Mouse (Mus musculus) forebrain, embryonic 13.5 days (tissue): ENCODE measurements around the gene Wdfy3. TPM values are rescaled to one million over a fixed set of nuclear protein-coding genes. Genes with fewer than 3 reads are reported as not detected.
A peak's percentile ranks its signal among the peaks of the same experiment; 100 is the strongest.

Source experiments
- ATAC-seq: fragments of 200-750 bp; cut with Nextera tagmentation; 2 replicates; pipeline ENCODE4 v1.8.0; 2017
- H3K27ac ChIP-seq: fragments of 300-500 bp; sonication (generic); 2 replicates; pipeline ENCODE4 v1.5.1; 2015; ENCODE audit warnings: inconsistent platforms, mild to moderate bottlenecking, moderate library complexity
- H3K27me3 ChIP-seq: fragments of 300-500 bp; sonication (generic); 2 replicates; pipeline ENCODE4 v1.6.1; 2015; ENCODE audit warnings: mild to moderate bottlenecking, inconsistent platforms
- H3K36me3 ChIP-seq: fragments of 300-500 bp; sonication (generic); 2 replicates; pipeline ENCODE4 v1.6.1; 2015; ENCODE audit warnings: mild to moderate bottlenecking, inconsistent platforms; ENCODE audit not compliant: poor library complexity, severe bottlenecking
- H3K4me1 ChIP-seq: fragments of 300-500 bp; sonication (generic); 2 replicates; pipeline ENCODE4 v1.6.1; 2015; ENCODE audit warnings: inconsistent platforms
- H3K4me2 ChIP-seq: fragments of 300-500 bp; sonication (generic); 2 replicates; pipeline ENCODE4 v1.6.1; 2015; ENCODE audit warnings: inconsistent platforms, mild to moderate bottlenecking, moderate library complexity
- H3K4me3 ChIP-seq: fragments of 300-500 bp; sonication (generic); 2 replicates; pipeline ENCODE4 v1.5.1; 2015; ENCODE audit warnings: mild to moderate bottlenecking, inconsistent platforms
- H3K9ac ChIP-seq: fragments of 300-500 bp; sonication (generic); 2 replicates; pipeline ENCODE4 v1.6.1; 2015; ENCODE audit warnings: mild to moderate bottlenecking, inconsistent platforms
- H3K9me3 ChIP-seq: fragments of 300-500 bp; sonication (generic); replicated peaks from 2 replicates; pipeline ENCODE4 v1.6.1; 2016; ENCODE audit warnings: inconsistent platforms
- WGBS: fragments of 180-500 bp; shearing (Covaris S2); methylation state at CpG from one replicate; pipeline ENCODE4 v1.1.7; 2015; 5-methylcytosine and 5-hydroxymethylcytosine counted together
- polyA plus RNA-seq: library from polyadenylated mRNA; unstranded; fragments of >200 nt; fragmentation: Nextera tagmentation; extraction: Ambion mirVana; gene quantifications from 2 replicates; pipeline ENCODE4 v1.2.1, GENCODE M21; 2015

Gene Wdfy3
- polyA plus RNA-seq, 1 experiment from 2014 or later = 22.9 TPM

DNA sequence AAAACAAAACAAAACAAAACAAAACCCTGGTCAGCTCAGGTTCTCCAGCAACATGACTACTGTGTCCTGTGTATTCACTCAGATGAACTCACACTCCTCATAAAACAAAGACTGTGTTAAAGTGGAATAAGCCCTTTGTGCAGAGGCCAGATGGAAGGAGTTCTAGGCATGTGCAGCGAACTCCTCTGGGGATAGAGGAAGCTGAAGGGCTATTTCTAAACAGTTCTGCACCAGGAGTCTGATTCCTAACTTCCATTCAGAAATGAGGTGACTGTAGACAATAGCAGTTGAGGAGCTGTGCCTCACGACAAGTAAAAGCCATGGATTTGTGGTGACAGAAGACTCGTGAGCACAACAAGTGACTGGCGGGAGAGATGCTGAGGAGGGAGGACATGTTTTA, 2.3 kb upstream of the Wdfy3 start:
- Histone ChIP-seq H3K4me3 (no peak overlapping the region), H3K27me3 (no peaks in the 10 kb centered on the region), H3K36me3 (no peaks in the 10 kb centered on the region), H3K9me3 (no peaks in the 10 kb centered on the region), H3K9ac (no peak overlapping the region), H3K4me1 (peaks cover 43% of the 10 kb centered on the region), H3K27ac (no peak overlapping the region), H3K4me2 (no peak overlapping the region)
- 18% methylated on average over 4 of the region's 4 CpGs for WGBS
- ATAC-seq = no peak

DNA sequence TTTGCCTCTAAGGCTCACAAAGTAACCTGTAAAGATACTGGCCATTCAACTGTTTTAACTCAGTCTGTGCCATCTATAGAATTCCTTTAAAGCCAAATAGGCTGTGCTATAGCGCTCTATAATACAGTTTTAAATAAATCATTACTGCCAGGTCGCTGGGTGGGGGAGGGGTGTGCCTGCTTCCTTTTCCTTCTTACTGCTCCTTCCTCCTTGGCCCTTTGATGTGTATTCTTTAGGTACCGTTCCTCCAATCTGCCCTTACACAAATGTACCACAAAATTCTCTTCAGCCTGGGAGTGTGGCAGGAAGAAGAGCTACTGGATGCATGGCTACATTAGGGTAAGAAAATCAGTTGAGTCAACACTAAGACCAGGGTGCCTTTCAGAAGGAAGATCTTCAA, 1.5 kb upstream of the Wdfy3 start:
- Histone ChIP-seq H3K4me2 (no peak overlapping the region), H3K4me1 (peaks cover 48% of the 10 kb centered on the region), H3K27me3 (no peaks in the 10 kb centered on the region), H3K36me3 (no peaks in the 10 kb centered on the region), H3K9ac (no peak overlapping the region), H3K4me3 (no peak overlapping the region), H3K27ac (no peak overlapping the region), H3K9me3 (no peaks in the 10 kb centered on the region)
- ATAC-seq = no peak
- WGBS = 48% methylated on average over 3 of the region's 3 CpGs

DNA sequence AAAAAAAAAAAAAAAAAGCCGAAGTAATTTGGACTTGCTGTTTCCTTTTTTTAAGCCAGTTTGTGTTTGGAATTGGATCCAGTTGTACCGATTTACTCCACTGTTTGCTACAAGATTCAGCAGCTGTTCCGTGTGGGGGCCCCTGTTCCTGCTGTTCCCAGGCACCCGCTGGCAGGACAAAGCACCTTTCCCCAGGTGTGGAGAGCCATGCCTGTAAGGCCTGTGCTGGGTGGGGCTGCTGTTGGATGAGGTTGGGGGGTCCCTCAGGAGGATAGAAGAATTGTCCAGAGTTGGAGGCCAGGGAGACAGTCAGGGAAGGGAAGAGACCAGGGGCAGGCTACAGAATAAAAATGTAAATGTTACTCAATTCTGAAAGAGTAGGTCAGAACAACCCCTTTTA, 1.1 kb upstream of the Wdfy3 start:
- H3K4me2 ChIP-seq = peak overlapping the region; percentile 74
- H3K9ac ChIP-seq = no peak overlapping the region
- no peaks in the 10 kb centered on the region for H3K27me3 ChIP-seq
- H3K27ac ChIP-seq = no peak overlapping the region
- no peak overlapping the region for H3K4me3 ChIP-seq
- WGBS = 46% methylated on average over 4 of the region's 4 CpGs
- H3K9me3 ChIP-seq = no peaks in the 10 kb centered on the region
- peaks cover 48% of the 10 kb centered on the region for H3K4me1 ChIP-seq
- no peak for ATAC-seq
- no peaks in the 10 kb centered on the region for H3K36me3 ChIP-seq

DNA sequence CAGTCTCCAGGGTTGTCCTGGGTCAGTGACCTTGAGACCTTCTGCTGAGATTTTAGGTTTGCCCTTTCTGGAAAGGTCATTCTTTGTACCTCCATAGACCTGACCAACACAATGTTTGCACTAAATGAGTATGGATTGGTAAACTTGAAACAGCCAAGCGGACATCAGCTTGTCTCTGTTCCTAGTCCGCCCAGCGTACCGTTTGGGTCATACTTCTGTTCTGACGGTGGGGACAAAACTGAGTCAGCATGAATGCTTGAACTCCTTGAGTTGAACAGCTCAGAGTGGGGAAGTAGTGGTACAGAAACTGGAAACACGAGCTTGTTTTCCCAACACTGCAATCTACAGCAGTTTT, 670 bp upstream of the Wdfy3 start:
- Histone ChIP-seq H3K36me3 (0 out of 2 replicates have a peak, but pooled peaks cover 1% of the 10 kb centered on the region), H3K9ac (peak overlapping the region; percentile 99), H3K27ac (peak overlapping the region; percentile 98), H3K4me2 (peak overlapping the region; percentile 74), H3K4me1 (peaks cover 48% of the 10 kb centered on the region), H3K27me3 (no peaks in the 10 kb centered on the region), H3K9me3 (no peaks in the 10 kb centered on the region), H3K4me3 (peak overlapping the region; percentile 82)
- no peak for ATAC-seq
- 12% methylated on average over 6 of the region's 6 CpGs for WGBS

DNA sequence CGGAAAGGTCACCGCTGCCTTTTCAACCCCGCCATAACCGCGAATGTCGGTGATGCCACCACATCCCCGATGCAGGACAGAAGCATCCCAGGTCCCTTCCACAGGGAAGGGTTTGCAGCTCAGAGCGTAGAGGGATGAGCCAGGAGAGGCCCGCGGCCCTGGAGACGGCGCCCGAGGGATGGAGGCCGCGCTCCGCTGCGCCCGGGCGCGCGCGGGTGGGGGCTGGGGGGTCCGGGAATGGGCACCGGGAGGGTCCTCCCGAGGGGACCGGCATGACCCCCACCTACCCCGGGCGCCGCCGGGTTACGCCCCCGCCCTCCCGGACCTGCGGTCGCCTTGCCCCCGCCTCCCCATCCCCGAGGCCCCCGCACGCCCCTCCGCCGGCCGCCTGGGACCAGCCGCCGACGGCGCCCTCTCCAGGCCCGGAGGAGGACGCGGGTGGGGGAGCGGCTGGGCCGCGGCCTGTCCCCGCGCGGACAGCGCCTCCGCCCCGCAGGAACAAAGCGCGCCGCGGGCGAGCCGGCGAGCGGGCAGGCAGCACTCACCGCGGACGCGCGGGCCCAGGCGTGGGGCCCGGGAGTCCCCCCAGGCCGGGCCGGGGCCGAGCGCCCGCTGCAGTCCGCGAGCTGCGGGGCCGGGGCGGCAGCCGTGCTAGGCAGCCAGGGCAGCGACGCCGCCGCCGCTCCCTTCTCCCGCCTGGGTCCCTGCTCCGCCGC, 512 bp downstream of the Wdfy3 start:
- Histone ChIP-seq H3K4me2 (peak overlapping the region; percentile 74), H3K4me1 (peaks cover 56% of the 10 kb centered on the region), H3K27me3 (no peaks in the 10 kb centered on the region), H3K9me3 (no peaks in the 10 kb centered on the region), H3K27ac (peak overlapping the region; percentile 98), H3K4me3 (peak overlapping the region; percentile 82), H3K9ac (peak overlapping the region; percentile 99), H3K36me3 (0 out of 2 replicates have a peak, but pooled peaks cover 3% of the 10 kb centered on the region)
- WGBS = under 1% methylated on average over 47 of the region's 92 CpGs
- peak; percentile 78 for ATAC-seq

DNA sequence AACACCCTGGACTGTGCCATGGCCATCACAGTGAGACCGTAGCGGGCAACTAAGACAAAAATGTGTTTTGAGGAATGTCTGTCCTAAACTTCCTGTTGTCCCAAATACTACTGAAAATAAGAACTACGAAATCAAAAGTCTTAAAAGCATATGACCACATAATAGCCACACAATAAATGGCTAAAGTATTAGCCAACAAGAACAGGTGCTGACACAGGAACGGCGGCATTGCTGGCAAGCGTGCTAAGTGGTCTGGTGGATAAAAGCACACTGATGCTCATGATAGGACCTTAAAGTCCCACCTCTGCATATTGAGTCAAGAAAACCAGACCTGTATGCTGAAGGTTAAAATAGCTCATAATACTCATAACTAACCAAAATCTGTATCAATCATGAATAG, 3.3 kb downstream of the Wdfy3 start:
- Histone ChIP-seq H3K9me3 (no peaks in the 10 kb centered on the region), H3K9ac (no peak overlapping the region), H3K36me3 (0 out of 2 replicates have a peak, but pooled peaks cover 3% of the 10 kb centered on the region), H3K27me3 (no peaks in the 10 kb centered on the region), H3K27ac (no peak overlapping the region), H3K4me2 (no peak overlapping the region), H3K4me3 (no peak overlapping the region), H3K4me1 (peaks cover 53% of the 10 kb centered on the region)
- no peak for ATAC-seq
- WGBS = 98% methylated on average over 6 of the region's 6 CpGs

DNA sequence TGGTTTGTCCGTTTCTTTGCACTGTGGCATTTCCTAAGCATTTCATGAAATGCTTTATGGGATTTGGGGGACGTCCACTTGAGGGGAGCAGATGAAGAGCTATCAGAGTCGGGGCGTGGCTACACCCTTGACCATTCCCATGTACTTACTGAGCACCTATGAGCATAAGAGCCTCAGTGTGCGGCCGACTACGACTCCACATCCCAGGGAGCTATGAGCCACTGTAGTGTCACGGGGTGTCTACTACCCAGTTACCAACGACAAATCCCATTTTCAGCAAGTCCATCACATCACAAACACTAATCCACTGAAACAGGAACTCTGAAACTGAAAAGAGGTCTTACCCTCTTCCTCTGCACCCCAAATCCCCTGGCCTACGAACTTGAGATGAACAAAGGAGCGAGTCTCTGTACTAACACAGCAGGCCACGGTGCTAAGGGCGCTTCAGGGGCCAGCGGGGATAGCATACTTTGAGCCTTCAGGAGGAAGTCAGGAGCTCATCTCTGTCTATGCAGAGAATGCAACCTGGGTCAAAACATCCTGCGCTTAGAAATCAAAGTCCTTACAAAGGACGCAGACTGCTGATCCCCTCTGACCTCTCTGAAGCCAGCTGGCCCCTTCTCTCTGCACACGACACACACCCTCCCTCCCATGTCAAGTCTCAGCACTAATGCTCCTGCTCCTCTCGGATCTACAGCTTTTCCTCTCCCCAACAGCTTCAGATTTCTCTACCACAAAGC, 6.5 kb downstream of the Wdfy3 start:
- Histone ChIP-seq H3K4me1 (peaks cover 39% of the 10 kb centered on the region), H3K9me3 (no peaks in the 10 kb centered on the region), H3K36me3 (0 out of 2 replicates have a peak, but pooled peaks cover 3% of the 10 kb centered on the region), H3K27me3 (no peaks in the 10 kb centered on the region), H3K4me3 (no peak overlapping the region), H3K27ac (no peak overlapping the region), H3K4me2 (no peak overlapping the region), H3K9ac (0 out of 2 replicates have a peak overlapping the region, but pooled peaks have one; percentile 21)
- no peak for ATAC-seq
- WGBS = 49% methylated on average over 18 of the region's 18 CpGs

DNA sequence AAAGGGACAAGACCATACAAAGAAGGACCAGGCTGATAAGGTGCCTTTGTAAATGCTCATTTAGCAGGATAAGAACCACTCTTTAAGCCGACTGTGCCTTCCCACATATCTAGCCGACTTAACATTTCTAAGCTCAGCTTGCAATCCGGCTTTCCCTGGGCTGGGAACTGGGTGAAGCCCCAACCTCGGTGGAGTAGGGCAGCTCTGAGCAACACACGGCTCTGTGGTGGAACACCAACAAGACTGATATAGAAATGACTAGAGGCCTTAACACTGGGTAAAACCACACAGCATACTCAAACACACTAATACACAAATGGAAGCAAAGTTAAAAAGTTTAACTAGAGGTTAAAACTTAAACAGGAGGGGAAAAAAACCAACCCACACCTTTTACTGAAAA, 7.9 kb downstream of the Wdfy3 start:
- H3K4me1 ChIP-seq = peaks cover 25% of the 10 kb centered on the region
- 62% methylated on average over 5 of the region's 5 CpGs for WGBS
- H3K4me2 ChIP-seq = no peak overlapping the region
- no peak overlapping the region for H3K4me3 ChIP-seq
- 0 out of 2 replicates have a peak, but pooled peaks cover 3% of the 10 kb centered on the region for H3K36me3 ChIP-seq
- no peak overlapping the region for H3K9ac ChIP-seq
- no peaks in the 10 kb centered on the region for H3K27me3 ChIP-seq
- no peak overlapping the region for H3K27ac ChIP-seq
- no peaks in the 10 kb centered on the region for H3K9me3 ChIP-seq
- ATAC-seq = no peak

DNA sequence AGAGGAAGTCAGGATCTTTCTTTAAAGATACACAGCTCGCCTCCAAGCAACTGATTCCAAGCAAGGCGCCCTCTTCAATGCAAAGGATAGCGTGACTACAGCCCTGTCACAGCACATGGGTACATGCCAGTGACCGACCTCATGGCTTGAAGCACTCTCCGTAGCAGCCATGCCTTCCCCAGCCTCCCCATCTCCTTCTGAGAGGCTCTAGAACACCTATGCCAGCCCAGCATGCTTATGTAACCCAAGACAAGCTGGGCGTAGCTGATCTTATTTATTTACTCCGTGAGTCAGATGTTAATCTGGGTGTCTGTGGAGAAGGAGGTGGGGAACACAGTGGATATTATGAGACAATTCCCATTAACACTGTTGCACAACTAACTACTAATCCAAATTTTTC, 13.8 kb downstream of the Wdfy3 start:
- Histone ChIP-seq H3K27me3 (no peaks in the 10 kb centered on the region), H3K36me3 (peaks cover 5% of the 10 kb centered on the region; the same call in 1 of the 2 replicates), H3K4me2 (no peak overlapping the region), H3K27ac (no peak overlapping the region), H3K9ac (no peak overlapping the region), H3K9me3 (no peaks in the 10 kb centered on the region), H3K4me3 (no peak overlapping the region), H3K4me1 (peaks cover 18% of the 10 kb centered on the region)
- no peak for ATAC-seq
- WGBS = 66% methylated on average over 7 of the region's 7 CpGs

DNA sequence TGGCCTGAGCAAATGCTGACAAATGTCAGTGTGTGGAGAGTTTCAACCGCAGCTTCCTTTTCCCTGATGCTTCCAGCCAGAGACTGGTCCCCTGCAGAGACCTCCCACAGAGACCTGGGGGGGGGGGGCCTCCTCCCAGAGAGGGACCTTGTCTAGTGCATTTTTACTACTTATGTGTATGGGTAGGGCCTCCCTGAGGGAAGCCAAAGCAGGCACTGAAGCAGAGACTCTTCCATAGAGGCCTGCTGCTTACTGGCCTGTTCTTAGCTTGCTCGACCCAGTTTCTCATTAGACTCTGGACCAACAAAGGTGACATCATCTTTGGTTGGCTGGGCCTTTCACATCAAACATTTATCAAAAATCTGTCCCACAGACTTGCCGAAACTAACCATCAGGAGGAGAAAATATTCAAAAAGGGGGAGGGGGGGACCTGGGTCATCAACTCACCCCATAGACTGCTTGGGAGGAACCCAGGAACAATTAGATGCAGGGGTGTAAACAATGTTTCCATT, 14.5 kb downstream of the Wdfy3 start:
- H3K9ac ChIP-seq = no peak overlapping the region
- WGBS = 40% methylated on average over 3 of the region's 3 CpGs
- H3K27ac ChIP-seq = no peak overlapping the region
- peaks cover 5% of the 10 kb centered on the region; the same call in 1 of the 2 replicates for H3K36me3 ChIP-seq
- ATAC-seq = 0 out of 2 replicates have a peak, but pooled peaks have one; percentile 27
- no peaks in the 10 kb centered on the region for H3K27me3 ChIP-seq
- peaks cover 18% of the 10 kb centered on the region for H3K4me1 ChIP-seq
- no peak overlapping the region for H3K4me2 ChIP-seq
- H3K4me3 ChIP-seq = no peak overlapping the region
- no peaks in the 10 kb centered on the region for H3K9me3 ChIP-seq

DNA sequence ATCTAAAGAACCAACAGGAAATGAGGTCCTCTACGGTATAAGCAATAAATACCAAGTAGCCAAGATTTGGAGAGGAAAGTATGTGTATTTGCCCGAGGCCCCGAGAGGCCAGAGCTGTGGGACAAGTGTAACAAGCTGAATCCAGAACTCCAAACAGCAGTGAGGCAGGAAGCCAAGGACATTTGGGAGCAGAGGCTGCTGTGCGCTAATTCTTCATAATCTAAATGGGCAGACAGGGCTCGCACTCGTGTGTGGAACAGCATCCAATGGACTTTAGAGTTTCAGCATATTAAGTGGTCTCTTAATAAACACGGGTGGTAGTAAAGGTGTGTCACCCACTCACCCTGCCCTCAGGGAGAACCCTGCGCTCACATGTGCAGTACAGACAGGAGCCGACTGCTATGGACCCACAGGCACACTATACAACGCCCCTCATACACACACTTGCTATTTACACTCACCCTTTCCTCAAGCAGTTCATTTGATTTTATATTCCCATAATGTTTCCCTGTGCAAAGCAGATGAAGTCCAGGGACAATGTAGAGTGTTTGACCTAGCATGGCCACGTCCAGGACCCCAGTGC, 15.1 kb downstream of the Wdfy3 start:
- Histone ChIP-seq H3K9me3 (no peaks in the 10 kb centered on the region), H3K27me3 (no peaks in the 10 kb centered on the region), H3K4me2 (no peak overlapping the region), H3K36me3 (peaks cover 5% of the 10 kb centered on the region; the same call in 1 of the 2 replicates), H3K27ac (no peak overlapping the region), H3K4me1 (peaks cover 18% of the 10 kb centered on the region), H3K9ac (no peak overlapping the region), H3K4me3 (no peak overlapping the region)
- 87% methylated on average over 11 of the region's 11 CpGs for WGBS
- ATAC-seq = peak; percentile 53; the same call in 1 of the 2 replicates

DNA sequence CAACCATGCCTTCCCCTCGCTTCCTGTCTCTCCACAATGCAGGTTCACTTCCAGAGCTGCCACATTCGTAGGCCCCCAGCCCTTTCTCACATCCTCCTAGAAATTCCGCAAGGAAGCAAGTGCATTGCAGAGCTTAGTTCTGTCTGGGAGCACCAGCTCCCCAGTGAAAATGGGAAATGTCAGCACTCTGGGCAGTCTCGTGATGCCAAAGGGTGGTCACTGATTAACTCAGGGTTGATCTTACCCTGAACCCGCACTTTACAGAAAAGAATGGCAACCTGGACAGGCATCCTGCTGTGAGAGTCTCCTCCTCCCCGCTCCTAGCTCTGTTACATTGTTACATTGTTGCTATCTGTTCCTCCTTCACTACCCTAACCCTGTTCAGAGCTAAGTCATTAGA, 16.8 kb downstream of the Wdfy3 start:
- no peak for ATAC-seq

More for the DNA sequence above, 16.8 kb downstream of the Wdfy3 start:
- 79% methylated on average over 6 of the region's 6 CpGs for WGBS
- no peak overlapping the region for H3K4me2 ChIP-seq
- no peak overlapping the region for H3K27ac ChIP-seq
- no peaks in the 10 kb centered on the region for H3K27me3 ChIP-seq
- H3K9ac ChIP-seq = no peak overlapping the region
- no peak overlapping the region for H3K4me3 ChIP-seq
- no peaks in the 10 kb centered on the region for H3K9me3 ChIP-seq
- peaks cover 5% of the 10 kb centered on the region; the same call in 1 of the 2 replicates for H3K36me3 ChIP-seq
- peaks cover 18% of the 10 kb centered on the region for H3K4me1 ChIP-seq
